Mouse (Mus musculus) brain, embryonic 14.5 days (tissue): ENCODE data around the gene Maco1.

Source experiments
- CTCF ChIP-seq: fragments of 200-500 bp; IDR thresholded peaks from 2 replicates; pipeline ENCODE4 v1.5.1; 2012; ENCODE audit warnings: inconsistent platforms, mild to moderate bottlenecking, moderate library complexity, borderline replicate concordance; ENCODE audit not compliant: insufficient read depth, insufficient read length; ENCODE audit errors: extremely low read depth
- POLR2A ChIP-seq: fragments of 200-500 bp; IDR thresholded peaks from 2 replicates; pipeline ENCODE4 v1.6.1; 2012; ENCODE audit warnings: mild to moderate bottlenecking, inconsistent platforms, borderline replicate concordance; ENCODE audit not compliant: poor library complexity, insufficient read depth, insufficient read length, severe bottlenecking; ENCODE audit errors: extremely low read depth

DNA sequence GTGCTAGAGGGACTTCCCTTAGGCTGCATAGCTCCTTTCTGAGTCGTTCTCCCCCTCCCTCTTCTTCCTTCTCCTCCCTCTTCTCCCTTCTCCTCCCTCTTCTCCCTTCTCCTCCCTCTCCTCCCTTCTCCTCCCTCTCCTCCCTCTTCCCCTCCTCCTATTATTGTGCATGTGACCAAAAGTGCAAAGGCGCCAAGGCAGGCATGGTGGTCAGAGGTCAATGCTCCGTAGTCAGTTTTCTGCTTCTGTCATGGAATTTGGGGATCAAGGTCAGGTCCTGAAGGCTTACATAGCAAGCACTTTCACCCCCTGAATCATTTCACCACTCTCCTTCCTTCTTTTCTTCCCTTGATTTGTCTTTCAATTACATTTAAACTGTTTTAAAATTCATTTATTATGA, 54.3 kb downstream of the Maco1 start:
- TF ChIP-seq CTCF (no peak), POLR2A (no peak)
